Mouse (Mus musculus): ENCODE measurements around the gene Ecsit.
A peak's percentile ranks its signal among the peaks of the same experiment; 100 is the strongest.

Gene Ecsit

DNA sequence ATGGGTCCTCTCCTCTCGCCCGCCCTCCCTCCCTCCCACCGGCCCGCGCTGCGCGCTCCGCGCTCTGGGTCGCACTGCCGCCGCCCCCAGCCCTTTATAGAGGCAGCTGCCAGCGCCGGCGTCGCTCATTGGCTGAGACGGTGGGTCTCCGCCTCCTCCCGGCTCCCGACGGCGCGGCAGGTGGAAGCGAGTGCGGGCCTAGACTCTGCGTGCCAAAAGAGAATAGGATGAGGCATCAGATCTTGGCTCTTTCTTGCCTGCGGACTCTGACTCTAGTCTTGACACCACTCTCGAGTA lies 33.3 kb downstream of the Ecsit start, which contains the start of gene Elavl3:
TSS of gene Elavl3 (minus strand) at position 66 of the 297 bp plus-strand sequence.
- DNase-seq (ENCODE audit: inconsistent age in 2 of 2, low spot score in 1 of 2): peak in 1 of 2 experiments; percentile 42

DNA sequence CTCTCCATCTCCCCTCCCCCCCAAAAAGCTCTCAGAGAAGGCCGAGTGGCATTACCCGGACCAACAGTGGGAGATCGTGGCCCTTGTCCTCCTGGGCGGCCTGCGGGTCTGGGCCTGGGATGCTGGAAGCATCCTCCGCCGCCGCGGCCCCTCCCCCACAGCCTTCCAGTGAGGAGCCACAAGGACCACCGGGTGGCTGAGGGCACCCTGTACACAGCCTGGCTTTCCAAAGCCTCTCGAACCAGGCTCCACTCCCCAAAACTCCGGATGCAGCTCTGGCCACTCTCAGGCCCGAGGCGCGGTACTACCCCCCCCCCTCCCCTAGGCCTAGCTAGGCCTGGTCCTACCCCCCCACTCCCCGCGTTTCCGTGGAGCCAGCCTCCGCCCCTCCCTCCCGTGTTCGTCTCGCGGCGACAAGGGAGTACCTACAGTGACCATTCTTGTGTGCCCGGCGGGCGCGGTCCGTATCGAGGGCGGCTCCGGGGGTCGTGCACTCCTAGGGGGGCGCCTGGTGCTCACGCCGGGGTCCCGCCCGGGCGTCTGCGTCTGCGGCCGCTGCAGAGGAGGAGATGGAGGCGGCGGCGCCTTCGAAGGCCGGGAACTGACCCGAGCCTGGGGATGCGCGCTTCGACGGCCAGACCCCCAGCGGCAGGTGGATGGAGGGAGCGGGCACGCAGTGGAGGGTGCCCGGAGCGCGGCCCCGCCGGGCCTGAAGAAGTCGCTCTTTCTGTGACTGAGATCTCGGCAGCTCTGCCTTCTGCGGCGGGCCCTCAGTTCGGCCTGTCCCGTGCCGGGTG lies 33.9 kb downstream of the Ecsit start:
- peak in 1 of 2 experiments; percentile 35 for DNase-seq (ENCODE audit: inconsistent age in 2 of 2, low spot score in 1 of 2)

DNA sequence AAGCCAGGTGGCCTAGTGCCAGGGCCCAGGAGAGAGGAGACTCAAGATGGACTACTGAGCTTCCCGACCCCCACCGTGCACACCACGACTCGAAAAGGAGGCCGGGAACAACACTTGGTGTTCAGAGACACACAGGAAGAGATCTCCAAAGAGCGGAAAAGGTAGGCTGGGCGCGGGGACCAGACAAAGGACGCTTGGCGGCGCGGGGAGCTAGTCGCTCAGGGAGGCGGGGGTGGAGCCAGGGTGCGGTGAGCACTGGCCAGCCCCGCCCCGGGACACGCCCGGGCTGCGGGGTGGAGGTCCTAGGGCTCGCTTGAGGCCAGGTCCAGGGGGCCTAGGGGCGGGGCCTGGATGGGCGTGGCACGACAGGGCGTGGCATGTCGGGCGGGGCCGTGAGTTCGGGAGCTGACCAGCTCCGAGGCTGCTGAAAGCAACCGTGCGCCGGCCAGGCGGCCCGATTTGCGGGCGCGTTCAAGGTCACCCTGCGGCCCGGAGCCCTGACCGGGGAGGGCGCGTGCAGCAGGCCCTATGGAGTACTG lies 34.8 kb downstream of the Ecsit start:
- DNase-seq (ENCODE audit: inconsistent age in 2 of 2, low spot score in 1 of 2): peak; percentile 68 to 85

DNA sequence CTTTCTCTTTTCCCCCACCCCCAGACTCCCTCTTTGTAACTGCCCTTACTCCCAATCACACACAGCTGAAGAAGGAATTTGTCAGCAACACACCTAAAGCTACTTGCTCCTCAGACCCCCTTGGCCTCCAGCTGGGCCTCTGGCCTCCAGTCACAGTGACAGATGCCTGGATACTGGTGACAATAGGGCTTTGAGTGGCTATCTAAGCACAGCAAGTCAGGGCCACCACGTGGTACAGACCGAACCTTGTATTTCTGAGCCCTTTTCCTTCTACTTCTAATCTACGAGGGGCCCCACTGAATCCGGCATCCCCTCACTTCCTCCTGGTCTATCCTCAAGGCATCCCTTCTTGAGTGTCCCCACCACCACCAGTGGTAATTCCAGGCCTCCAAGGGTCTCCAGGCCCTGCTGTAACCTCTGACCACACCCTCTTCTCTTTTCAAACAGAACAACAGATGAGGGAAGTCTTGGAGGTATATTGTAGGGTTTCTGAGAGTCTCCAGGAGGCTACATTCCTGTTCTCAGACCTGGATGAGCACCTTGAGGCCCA lies 35.4 kb downstream of the Ecsit start:
- DNase-seq (ENCODE audit: inconsistent age in 2 of 2, low spot score in 1 of 2): no peak

DNA sequence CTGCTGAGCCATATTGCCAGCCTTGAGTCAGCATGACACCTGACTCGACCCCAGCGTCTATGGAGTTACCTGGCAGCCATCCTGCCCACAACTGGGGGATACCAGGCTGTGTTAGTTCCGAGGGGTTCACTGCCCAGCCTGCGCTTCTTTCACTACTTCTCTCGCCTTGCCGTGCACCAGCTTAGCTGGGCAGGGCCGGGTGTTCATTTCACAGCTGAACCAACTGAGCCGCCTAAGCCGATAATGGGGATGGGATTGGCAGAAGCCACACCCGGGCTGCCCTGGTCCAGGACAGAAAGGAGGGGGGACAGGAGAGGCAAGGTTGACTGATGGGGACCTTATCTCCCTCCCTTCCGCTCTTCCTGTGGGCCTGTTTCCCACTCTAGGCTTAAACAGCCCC lies 35.9 kb downstream of the Ecsit start:
- DNase-seq (ENCODE audit: inconsistent age in 2 of 2, low spot score in 1 of 2): no peak

DNA sequence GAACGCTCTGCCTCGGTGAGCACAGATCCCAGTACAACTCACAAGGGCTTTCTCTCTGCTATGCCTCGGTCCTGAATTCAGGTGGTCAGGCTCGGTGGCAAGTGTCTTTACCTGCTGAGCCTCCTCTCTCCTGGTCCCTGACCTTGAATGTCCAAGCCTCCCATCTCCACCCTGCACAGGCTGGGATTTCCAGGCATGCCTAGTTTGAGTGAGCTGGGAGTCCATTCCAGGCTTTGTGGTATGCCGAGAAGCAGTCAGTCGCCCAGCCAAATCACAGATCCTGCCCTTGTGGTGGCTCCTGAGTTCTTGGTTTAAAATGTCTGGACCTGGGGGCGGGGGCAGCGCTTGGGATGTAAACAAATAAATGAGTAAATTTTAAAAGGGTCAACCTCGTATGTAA lies 37.9 kb downstream of the Ecsit start:
- DNase-seq (ENCODE audit: inconsistent age in 2 of 2, low spot score in 1 of 2): no peak

DNA sequence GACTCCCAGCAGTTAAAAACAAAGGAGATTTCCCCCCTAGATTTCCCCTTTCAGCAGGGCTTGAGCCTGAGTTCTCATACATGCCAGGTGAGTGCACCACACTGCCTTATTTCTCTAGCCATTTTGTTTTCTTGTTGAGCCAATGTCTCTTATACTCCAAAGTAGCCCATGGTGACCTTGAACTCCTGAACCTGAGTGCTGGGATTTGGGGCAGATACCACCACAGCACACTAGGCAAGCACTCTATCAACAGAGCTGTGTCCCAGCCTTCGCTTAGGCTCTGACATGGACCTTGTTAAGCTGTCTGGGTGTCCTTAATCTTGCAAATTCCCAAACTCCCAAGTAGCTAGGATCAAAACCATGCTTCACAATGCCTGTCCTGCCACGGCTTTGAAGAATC lies 43.4 kb downstream of the Ecsit start:
- DNase-seq (ENCODE audit: inconsistent age in 2 of 2, low spot score in 1 of 2): no peak

DNA sequence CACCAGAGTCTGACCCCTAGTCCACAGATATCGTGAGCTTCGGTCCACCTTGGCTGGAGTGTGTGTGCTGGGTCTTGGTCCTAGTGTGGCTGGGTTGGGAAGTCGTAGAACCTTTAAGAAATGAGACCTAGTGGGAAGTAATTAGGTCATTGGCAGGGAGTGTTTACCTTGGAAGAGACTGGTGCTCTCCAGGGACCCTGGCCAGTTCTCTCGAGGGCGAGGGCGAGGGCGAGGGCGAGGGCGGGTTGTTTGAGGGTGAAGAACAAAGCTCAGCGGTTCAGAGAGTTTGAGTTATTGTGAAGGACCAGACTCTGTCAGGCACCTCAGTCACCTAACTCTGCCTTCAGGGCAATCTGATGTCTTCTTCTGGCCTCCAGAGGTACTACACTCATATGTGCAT lies 47.4 kb downstream of the Ecsit start:
- DNase-seq (ENCODE audit: inconsistent age in 2 of 2, low spot score in 1 of 2): peak in 1 of 2 experiments; percentile 32

DNA sequence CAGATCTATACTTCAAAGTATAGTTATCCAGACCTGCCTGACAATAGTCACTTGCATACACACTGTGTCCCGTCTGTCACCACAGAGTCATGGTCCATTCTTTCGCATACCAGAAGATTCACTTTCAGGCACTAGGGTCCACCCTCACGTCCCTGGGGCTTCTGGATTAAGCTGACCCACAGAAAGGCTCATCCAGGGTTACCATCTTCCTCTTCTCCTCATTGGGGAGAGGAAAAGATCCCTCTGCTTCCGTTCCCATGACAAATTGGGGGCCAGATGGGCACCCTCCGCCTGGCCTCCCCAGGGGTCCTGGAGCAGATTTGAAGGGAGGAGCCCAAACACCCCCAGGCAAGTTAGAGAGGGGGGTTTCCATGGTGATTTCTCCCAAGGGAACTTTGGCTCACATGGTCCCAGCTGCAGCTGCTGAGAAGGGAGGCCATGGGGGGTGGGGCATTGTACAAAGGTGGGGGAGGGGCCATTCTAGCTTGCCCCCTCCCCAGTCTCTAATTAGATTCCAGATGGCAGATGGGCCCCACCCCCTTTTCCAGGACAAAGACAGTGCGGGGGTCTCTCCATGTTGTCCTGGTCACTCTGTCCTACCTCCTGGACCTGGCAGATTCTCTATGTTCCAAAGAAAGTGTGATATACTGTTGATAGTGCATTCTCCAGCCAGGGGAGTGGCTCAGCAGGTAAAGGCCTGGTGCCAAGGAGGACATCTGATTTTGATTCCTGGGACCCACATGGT lies 49.8 kb downstream of the Ecsit start:
- DNase-seq (ENCODE audit: inconsistent age in 2 of 2, low spot score in 1 of 2): no peak

DNA sequence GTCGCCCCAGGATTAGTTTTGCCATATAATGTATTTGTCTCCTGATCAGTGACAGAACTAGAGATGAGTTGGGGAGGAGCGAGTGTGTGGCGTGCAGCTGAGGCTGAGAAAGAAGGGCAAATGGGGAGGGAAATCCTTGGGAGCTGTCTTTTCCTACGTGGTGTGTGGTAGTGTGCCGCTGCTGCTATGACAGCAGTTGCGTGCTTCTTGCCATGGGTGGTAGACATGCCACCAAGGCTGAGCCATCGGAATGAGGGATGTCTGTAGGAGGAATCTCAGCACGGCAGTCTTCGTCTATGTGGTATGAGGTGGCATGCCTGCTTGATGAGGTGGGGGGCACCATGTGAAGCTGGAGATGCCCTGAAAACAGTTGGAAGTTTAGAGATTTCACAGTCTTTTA lies 54.9 kb downstream of the Ecsit start:
- no peak for DNase-seq (ENCODE audit: inconsistent age in 2 of 2, low spot score in 1 of 2)

DNA sequence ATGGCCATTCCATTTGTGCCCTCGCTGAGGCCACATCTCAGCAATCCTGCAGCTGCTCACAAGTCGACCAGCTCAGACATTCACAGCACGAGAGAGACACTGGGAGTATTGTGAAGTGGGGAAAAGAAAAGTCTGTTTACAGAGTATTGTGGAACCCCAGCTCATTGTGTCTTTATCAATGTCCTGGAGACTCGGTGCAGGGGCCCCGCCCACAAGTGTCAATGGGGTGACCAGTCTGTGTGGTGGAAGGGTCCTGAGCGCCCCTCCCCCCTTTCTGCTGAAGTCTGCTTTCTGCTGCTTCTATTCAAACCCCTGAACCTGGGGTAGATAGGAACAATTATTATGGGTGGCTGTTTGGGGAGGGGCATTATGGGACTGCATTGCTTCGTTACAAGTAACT lies 56.8 kb downstream of the Ecsit start:
- no peak for DNase-seq (ENCODE audit: inconsistent age in 2 of 2, low spot score in 1 of 2)

DNA sequence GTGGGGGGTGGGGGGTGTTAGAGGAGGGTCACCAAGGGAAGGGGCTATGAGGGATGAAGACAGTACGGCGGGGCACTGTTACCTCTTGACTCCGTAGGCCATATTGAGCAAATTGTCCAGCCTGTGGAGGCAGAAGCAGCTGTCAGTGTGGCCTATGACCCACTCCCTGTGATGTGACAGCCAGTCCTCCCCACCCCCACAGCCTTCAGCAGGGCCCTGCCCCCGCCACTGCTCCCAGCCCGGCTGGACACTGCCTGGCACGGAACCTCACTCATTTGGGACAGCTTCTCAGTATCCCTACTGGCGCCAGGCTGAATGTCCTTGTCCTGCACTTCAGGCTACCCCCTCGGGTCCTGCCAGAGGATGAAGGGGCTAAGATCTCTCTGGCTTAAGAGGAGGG lies 60.6 kb downstream of the Ecsit start:
- no peak for DNase-seq (ENCODE audit: inconsistent age in 2 of 2, low spot score in 1 of 2)

All from adrenal gland, adult (tissue).